Mouse (Mus musculus): ENCODE data around the gene Rasal2. TPM values are rescaled to one million over a fixed set of nuclear protein-coding genes. Genes with fewer than 3 reads are reported as not detected.

Gene Rasal2
- polyA plus RNA-seq, 2 experiments = 0.58 to 1.1 TPM

DNA sequence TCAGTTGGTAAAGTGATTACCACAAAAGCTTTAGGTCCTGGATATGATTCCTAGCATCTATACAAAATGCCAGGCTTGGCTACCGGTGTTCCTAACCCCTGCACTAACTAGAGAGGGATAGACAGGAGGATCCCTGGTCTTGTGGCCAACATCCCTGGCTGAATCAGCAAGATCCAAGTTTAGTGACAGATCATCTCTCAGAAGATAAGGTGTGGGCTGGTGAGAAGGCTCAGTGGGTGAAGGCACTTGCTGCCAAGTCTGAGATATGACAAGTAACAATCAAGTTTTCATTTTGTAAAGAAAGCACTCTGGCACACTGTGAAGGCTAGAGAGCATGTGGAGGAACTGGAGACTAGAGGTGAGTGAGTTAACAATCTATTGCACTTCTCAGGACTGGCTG lies 191.9 kb downstream of the Rasal2 start:
- no peaks in the 10 kb centered on the region for H3K9me3 ChIP-seq (ENCODE audit: control insufficient read depth, low read length)
- WGBS (ENCODE audit: insufficient replicate concordance) = 72% methylated on average over 1 of the region's 1 CpGs
- no peak overlapping the region for H3K4me2 ChIP-seq (ENCODE audit: low read depth)
- no peaks in the 10 kb centered on the region for H3K36me3 ChIP-seq (replicated peaks; ENCODE audit: control insufficient read depth, insufficient read depth, low read depth)
- H3K4me3 ChIP-seq (ENCODE audit: insufficient read depth in 1 of 2, low read depth in 2 of 2, low read length in 2 of 2) = no peak overlapping the region
- H3K27me3 ChIP-seq (ENCODE audit: control insufficient read depth, insufficient read depth, low read length) = no peaks in the 10 kb centered on the region
- DNase-seq (ENCODE audit: low read depth in 3 of 3, low spot score in 3 of 3) (no peak), ATAC-seq (ENCODE audit: insufficient read depth) (no peak)
- H3K9ac ChIP-seq (replicated peaks) = no peak overlapping the region
- TF ChIP-seq CTCF (IDR thresholded peaks at IDR 0.05; ENCODE audit: low read depth) (no peak), EP300 (IDR thresholded peaks at IDR 0.05; ENCODE audit: low read depth) (no peak)
- no peaks in the 10 kb centered on the region for H3K4me1 ChIP-seq (replicated peaks; ENCODE audit: control insufficient read depth in 2 of 2, insufficient read depth in 2 of 2, low read length in 1 of 2)
- no peak overlapping the region for H3K27ac ChIP-seq

DNA sequence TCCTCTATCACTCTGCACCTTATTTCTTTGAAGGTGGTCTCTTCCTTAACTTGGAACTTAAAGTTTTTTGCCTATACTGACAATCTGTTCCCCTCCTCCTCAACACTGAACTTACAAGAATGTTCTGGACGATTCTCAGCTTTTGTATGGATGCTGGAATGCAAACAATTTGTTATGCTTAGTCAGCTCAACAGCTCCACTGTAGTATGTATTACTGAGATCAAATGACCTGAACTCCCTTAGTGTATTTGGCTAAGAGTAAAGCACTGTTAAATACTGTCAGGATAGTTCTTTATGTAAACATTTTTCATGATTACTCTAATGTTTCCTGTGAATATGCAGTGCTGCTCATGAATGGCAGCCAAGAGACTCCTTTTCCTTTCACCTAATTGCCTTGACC lies 203.6 kb downstream of the Rasal2 start:
- DNase-seq (ENCODE audit: low read depth in 3 of 3, low spot score in 3 of 3) = no peak
- WGBS (ENCODE audit: insufficient replicate concordance) = 30% methylated on average over 1 of the region's 1 CpGs

DNA sequence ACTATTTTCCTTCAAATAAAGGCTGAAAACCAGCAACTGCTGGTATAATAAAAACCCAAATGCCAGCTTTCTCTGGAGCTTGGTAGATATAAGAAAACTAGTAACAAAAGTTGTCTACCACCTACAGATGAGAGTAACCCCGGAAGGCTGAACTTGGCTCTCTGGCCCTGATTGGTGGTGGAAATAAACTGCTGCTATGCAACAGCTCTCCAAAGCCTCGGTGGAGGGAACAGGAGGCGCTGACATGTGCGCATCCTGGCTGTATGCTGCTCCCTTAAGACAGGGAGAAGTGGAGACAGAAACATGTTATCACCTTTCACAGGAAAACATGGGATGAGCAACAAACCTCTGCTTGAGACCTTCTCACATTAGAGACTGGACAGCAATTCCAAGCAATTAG lies 206.7 kb downstream of the Rasal2 start:
- Histone ChIP-seq H3K4me1 (replicated peaks; ENCODE audit: control insufficient read depth in 2 of 2, insufficient read depth in 2 of 2, low read length in 1 of 2) (no peaks in the 10 kb centered on the region), H3K4me2 (ENCODE audit: low read depth) (no peak overlapping the region), H3K4me3 (ENCODE audit: insufficient read depth in 1 of 2, low read depth in 2 of 2, low read length in 2 of 2) (no peak overlapping the region), H3K27ac (no peak overlapping the region), H3K36me3 (replicated peaks; ENCODE audit: control insufficient read depth, insufficient read depth, low read depth) (no peaks in the 10 kb centered on the region), H3K9me3 (ENCODE audit: control insufficient read depth, low read length) (no peaks in the 10 kb centered on the region), H3K27me3 (ENCODE audit: control insufficient read depth, insufficient read depth, low read length) (no peaks in the 10 kb centered on the region), H3K9ac (replicated peaks) (no peak overlapping the region)
- no peak for TF ChIP-seq EP300 (IDR thresholded peaks at IDR 0.05; ENCODE audit: low read depth)
- TF ChIP-seq CTCF (IDR thresholded peaks at IDR 0.05; ENCODE audit: low read depth) = no peak
- 62% methylated on average over 4 of the region's 4 CpGs for WGBS (ENCODE audit: insufficient replicate concordance)
- DNase-seq (ENCODE audit: low read depth in 3 of 3, low spot score in 3 of 3) (no peak), ATAC-seq (ENCODE audit: insufficient read depth) (no peak)

More for the DNA sequence above, 203.6 kb downstream of the Rasal2 start:
- H3K4me3 ChIP-seq (ENCODE audit: insufficient read depth in 1 of 2, low read depth in 2 of 2, low read length in 2 of 2) = no peak overlapping the region
- no peak overlapping the region for H3K27ac ChIP-seq
- no peaks in the 10 kb centered on the region for H3K9me3 ChIP-seq (ENCODE audit: control insufficient read depth, low read length)
- no peaks in the 10 kb centered on the region for H3K36me3 ChIP-seq (replicated peaks; ENCODE audit: control insufficient read depth, insufficient read depth, low read depth)
- H3K9ac ChIP-seq (replicated peaks) = no peak overlapping the region
- H3K4me2 ChIP-seq (ENCODE audit: low read depth) = no peak overlapping the region
- H3K4me1 ChIP-seq (replicated peaks; ENCODE audit: control insufficient read depth in 2 of 2, insufficient read depth in 2 of 2, low read length in 1 of 2) = no peaks in the 10 kb centered on the region
- H3K27me3 ChIP-seq (ENCODE audit: control insufficient read depth, insufficient read depth, low read length) = no peaks in the 10 kb centered on the region
- TF ChIP-seq EP300 (IDR thresholded peaks at IDR 0.05; ENCODE audit: low read depth) (no peak), CTCF (IDR thresholded peaks at IDR 0.05; ENCODE audit: low read depth) (no peak)
- ATAC-seq (ENCODE audit: insufficient read depth) = no peak

DNA sequence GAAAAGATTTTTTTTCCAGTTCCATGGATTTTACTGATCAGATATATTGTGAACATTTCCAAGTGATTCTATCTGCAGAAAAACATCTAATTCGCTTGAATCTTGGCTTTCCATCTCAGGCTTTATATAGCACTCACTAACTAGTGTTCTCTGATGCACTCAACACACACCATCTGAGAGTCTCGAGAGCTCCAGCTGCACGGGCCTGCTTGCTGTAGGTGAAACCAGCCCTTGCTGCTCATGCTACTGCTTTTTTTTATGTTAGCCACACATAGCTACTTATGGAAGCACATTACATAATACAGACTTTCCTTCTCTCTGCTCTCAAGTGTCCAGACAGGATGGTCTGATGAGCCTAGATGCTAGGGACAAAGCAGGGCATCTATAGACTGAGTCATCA lies 229.4 kb downstream of the Rasal2 start:
- no peak for ATAC-seq (ENCODE audit: insufficient read depth)
- WGBS (ENCODE audit: insufficient replicate concordance) = 55% methylated on average over 3 of the region's 3 CpGs
- H3K9me3 ChIP-seq (ENCODE audit: control insufficient read depth, low read length) = no peaks in the 10 kb centered on the region
- H3K36me3 ChIP-seq (replicated peaks; ENCODE audit: control insufficient read depth, insufficient read depth, low read depth) = no peaks in the 10 kb centered on the region
- H3K27ac ChIP-seq = no peak overlapping the region
- no peak for DNase-seq (ENCODE audit: low read depth in 3 of 3, low spot score in 3 of 3)
- H3K4me2 ChIP-seq (ENCODE audit: low read depth) = no peak overlapping the region
- TF ChIP-seq CTCF (IDR thresholded peaks at IDR 0.05; ENCODE audit: low read depth) (no peak), EP300 (IDR thresholded peaks at IDR 0.05; ENCODE audit: low read depth) (no peak)
- H3K4me1 ChIP-seq (replicated peaks; ENCODE audit: control insufficient read depth in 2 of 2, insufficient read depth in 2 of 2, low read length in 1 of 2) = no peaks in the 10 kb centered on the region
- H3K9ac ChIP-seq (replicated peaks) = no peak overlapping the region
- no peak overlapping the region for H3K4me3 ChIP-seq (ENCODE audit: insufficient read depth in 1 of 2, low read depth in 2 of 2, low read length in 2 of 2)
- H3K27me3 ChIP-seq (ENCODE audit: control insufficient read depth, insufficient read depth, low read length) = no peaks in the 10 kb centered on the region

DNA sequence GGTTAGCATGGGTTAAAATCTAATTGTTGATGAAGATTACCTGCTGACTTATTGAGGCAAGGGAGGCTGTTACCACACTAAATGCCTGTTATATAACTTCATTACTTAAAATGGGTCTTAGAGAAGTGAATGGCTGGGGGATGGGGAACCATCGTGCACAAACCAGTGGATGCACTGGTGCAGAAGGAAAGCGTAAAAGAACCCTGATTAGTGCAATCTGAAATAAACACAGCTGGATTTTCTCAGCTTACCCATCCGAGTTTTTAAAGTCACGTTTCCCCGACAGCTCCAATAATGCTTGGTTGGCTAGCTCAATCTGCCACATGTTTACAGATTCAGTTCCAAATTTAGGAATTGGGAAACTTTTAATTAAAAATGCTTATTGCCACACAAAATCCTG lies 230.0 kb downstream of the Rasal2 start:
- Histone ChIP-seq H3K4me1 (replicated peaks; ENCODE audit: control insufficient read depth in 2 of 2, insufficient read depth in 2 of 2, low read length in 1 of 2) (no peaks in the 10 kb centered on the region), H3K4me2 (ENCODE audit: low read depth) (no peak overlapping the region), H3K4me3 (ENCODE audit: insufficient read depth in 1 of 2, low read depth in 2 of 2, low read length in 2 of 2) (no peak overlapping the region), H3K9me3 (ENCODE audit: control insufficient read depth, low read length) (no peaks in the 10 kb centered on the region), H3K36me3 (replicated peaks; ENCODE audit: control insufficient read depth, insufficient read depth, low read depth) (no peaks in the 10 kb centered on the region), H3K9ac (replicated peaks) (no peak overlapping the region), H3K27me3 (ENCODE audit: control insufficient read depth, insufficient read depth, low read length) (no peaks in the 10 kb centered on the region), H3K27ac (no peak overlapping the region)
- TF ChIP-seq EP300 (IDR thresholded peaks at IDR 0.05; ENCODE audit: low read depth) = no peak
- no peak for TF ChIP-seq CTCF (IDR thresholded peaks at IDR 0.05; ENCODE audit: low read depth)
- no peak for DNase-seq (ENCODE audit: low read depth in 3 of 3, low spot score in 3 of 3)
- WGBS (ENCODE audit: insufficient replicate concordance) = 56% methylated on average over 5 of the region's 5 CpGs
- ATAC-seq (ENCODE audit: insufficient read depth) = no peak
